Mouse (Mus musculus) liver (tissue): ENCODE results near the gene Reln.

Experiments
- DNase-seq: peaks from one replicate; pipeline ENCODE4 v3.0.0-alpha.2; 2020; ENCODE audit warnings: mixed read lengths

Gene Reln

DNA sequence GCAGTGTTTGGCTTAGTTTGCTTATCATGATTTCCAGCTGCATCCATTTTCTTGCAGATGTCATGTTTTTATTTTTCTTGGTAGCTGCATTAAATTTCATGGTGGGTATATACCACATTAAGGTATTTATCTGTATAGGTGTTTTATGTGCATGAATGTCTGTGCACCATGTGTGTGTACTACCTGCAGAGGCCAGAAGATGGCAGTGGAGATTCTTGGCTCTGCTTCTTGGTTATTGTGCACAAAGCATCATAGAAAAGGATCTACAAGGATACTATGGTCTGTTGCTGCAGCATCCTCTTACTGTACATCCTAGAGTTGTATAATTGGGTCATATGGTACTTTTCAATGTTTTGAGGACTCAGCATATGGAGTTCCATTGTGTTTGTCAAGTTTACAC lies 428.5 kb downstream of the Reln start:
- no peak for DNase-seq

DNA sequence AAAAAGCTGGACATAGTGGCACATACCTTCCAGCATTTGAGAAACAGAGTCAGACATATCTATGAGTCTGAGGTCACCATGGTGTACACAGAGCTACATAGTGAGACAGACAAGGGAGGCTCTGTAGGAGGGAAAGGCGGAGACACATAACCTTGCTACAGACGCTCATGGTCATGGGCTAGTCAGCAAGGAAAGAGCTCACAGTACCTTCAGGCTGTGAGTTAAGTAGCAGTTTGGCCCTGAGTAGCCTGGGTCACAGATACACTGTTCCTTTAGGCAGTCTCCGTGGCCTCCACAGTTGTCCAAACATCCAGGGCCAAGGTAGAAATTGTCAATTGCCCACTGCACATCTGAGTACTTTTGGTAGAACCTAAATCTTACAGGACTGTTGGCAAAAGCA lies 429.7 kb downstream of the Reln start:
- no peak for DNase-seq

DNA sequence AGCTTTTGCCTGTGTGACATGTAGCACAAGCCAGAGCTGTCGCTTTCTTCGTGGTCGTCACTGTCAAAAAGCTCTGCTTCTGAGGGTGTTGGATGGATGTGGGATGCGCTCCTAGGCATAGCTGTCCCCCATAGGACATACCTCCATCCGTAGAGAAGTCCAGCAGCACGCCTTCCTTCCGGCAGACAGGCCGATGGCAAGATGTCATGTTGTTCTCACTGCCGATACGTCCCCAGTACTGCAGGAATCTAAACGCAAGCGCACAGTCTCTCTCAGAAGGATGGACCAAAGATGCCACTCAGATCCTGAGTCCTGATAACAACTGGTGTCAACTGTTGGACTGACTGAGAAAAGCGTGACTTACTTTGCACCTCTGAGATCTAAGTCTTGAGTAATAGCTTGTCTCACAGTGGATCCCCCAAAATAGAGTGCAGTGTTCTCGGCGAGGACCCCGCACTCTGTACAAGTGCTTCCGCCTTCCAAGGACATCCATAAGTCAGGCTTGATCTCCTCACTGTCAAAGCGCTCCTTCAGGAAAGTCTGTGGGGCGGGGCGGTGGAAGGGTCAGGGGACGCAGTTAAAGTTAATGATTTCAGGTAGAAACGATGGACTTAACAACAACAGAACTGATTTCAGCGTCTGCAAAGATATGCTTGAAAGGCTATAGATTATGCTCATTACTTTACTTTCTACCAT lies 431.5 kb downstream of the Reln start:
- DNase-seq = no peak

- DNase-seq = no peak
Measured at GRCm38 (mm10) chr5:21910726-21911125, 433.8 kb downstream of the Reln start.

DNA sequence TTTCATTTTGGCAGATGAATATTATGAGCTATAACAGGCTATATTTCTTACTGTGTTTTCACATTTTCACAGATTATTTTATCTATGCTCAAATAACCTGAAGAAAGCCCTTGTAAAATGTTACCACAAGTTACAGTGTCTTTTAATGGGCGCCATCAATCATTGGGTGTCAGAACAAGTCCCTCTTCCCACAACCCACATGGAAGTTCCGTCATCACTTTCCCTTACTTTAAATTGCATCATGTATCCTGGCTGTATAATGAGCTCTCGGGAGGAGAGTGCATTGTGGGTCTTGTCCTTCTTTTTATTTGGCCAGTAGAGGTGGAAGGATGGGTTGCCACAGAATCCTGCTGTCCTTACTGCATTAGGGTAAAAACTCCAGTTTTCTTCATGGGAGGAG lies 434.8 kb downstream of the Reln start:
- DNase-seq = no peak

- no peak for DNase-seq
Measured at GRCm38 (mm10) chr5:21901411-21901810, 443.1 kb downstream of the Reln start.

DNA sequence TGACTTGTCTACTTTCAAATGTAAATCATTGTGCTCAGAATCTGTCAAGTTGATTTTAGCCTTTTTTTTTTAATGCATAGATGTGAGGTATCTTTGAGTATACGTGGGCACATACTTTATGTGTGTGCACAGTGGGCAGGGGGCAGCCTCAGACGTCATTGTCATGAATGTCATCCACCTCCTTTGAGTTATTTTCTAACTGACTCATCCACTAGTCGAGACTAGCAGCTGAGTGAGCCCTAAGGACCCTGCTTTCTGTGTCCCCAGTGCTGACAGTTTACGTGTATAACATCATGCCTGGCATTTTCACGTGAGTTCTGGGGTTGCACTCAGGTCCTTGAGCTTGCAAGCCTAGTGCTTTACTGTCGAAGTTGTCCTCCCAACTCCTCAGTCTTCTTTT lies 443.6 kb downstream of the Reln start:
- no peak for DNase-seq

GRCm38 (mm10) chr5:21898875-21899274 lies 445.6 kb downstream of the Reln start:
- DNase-seq = no peak

DNA sequence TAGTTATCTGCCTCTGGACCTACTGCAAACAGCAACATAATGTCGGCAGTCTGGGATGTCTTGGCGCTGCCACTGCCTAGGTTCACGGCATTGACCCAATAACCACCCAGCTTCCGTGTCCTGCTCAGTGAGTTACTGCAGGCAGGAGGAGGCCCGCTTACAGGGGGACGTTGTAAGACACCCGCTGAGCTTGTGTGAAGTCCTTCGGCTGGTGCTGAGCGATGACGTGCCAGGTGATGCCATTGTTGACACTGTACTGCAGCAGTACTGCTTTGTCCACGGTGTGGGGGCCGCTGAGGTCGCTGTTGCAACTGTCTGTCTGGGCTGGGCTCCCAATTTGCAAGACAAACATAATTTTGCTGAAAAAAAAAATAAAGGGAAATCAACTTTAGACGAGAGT lies 447.9 kb downstream of the Reln start:
- DNase-seq = no peak

DNA sequence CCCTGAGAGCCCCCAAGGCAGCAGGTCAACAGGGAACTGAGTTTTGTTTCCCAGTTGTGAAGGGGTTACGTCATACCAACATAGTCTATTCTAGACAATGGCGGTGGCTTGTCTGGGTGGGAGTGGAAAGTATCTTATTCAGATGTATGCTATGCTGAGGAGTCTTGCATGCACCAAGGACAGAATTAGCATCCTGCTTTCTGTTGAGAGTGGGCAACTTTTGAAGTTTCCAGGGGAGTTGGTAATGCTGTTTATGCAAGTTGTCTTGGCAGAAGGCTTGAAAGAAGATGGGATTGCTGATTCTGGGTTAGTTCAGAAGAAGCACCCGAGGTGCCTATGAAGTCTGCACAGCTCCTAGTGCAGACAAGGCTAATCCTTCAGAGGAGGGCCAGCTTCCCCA lies 450.3 kb downstream of the Reln start:
- DNase-seq = no peak

GRCm38 (mm10) chr5:21866750-21867149 lies 477.8 kb downstream of the Reln start:
- DNase-seq = no peak

GRCm38 (mm10) chr5:21866311-21866712 lies 478.2 kb downstream of the Reln start:
- DNase-seq = no peak

DNA sequence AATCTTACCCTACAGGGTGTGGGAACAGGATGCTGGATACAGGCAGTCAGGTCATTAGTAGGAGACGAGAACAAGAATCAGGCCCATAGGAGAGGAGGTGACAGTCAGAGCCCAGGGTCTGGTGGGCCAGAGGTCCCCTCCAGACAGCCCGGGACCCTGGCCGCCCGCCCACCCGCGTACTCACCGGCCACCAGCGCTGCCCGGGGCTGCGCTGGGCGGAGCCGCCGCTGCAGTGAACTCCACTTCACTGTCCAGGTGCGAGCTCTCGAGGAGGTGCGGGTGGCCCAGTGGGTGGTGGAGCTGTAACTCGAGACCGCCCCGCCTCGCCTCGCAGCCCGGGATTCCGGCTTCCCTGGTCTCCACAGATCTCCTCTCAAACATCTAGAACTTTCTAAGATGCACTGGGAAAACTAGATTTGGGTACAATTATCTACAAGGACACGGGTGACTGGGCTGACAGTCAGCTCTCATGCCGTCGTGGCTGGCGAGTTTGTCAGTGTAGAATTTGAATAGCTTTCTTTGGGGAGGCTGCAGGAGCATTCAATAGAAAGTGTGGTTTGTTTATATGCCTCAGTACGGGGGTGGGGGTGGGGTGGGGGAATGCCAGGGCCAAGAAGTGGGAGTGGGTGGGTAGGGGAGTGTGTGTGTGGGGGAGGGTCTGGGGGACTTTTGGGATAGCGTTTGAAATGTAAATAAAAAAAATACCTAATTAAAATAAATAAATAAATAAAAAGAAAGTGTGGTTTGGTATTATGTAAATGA lies 479.0 kb downstream of the Reln start, which contains the start of gene Slc26a5:
Slc26a5 (minus strand) TSS at position 259 of the 762 bp plus-strand sequence.
- DNase-seq = no peak

- no peak for DNase-seq
Measured at GRCm38 (mm10) chr5:21858653-21859052, 485.8 kb downstream of the Reln start.

GRCm38 (mm10) chr5:21851679-21852340 lies 492.7 kb downstream of the Reln start:
- no peak for DNase-seq

GRCm38 (mm10) chr5:21847438-21847837 lies 497.1 kb downstream of the Reln start:
- DNase-seq = no peak

- no peak for DNase-seq
Measured at GRCm38 (mm10) chr5:21846616-21847290, 497.7 kb downstream of the Reln start.

- DNase-seq = no peak
Measured at GRCm38 (mm10) chr5:21844676-21845075, 499.8 kb downstream of the Reln start.
